Mouse (Mus musculus) neural tube, embryonic 11.5 days (tissue): ENCODE data around the gene Htr7. TPM values are rescaled to one million over a fixed set of nuclear protein-coding genes. Genes with fewer than 3 reads are reported as not detected.

Source experiments
- ATAC-seq: fragments of 200-750 bp; cut with Nextera tagmentation; 2 replicates; pipeline ENCODE4 v1.8.0; 2017; ENCODE audit warnings: moderate number of reproducible peaks, mild to moderate bottlenecking, moderate TSS enrichment, moderate library complexity; ENCODE audit not compliant: insufficient read depth, low FRiP score, low TSS enrichment
- DNase-seq: peaks from one replicate; pipeline ENCODE4 v3.0.0-alpha.2; 2015; ENCODE audit warnings: low spot score
- H3K27ac ChIP-seq: fragments of 300-500 bp; sonication (generic); 2 replicates; pipeline ENCODE4 v1.5.1; 2014; ENCODE audit warnings: low read depth, mild to moderate bottlenecking, low read length
- H3K27me3 ChIP-seq: fragments of 300-500 bp; sonication (generic); 2 replicates; pipeline ENCODE4 v1.6.1; 2014; ENCODE audit warnings: mild to moderate bottlenecking, low read length, mixed read lengths; ENCODE audit not compliant: control insufficient read depth, insufficient read depth
- H3K36me3 ChIP-seq: fragments of 300-500 bp; sonication (generic); 2 replicates; pipeline ENCODE4 v1.6.1; 2014; ENCODE audit warnings: mild to moderate bottlenecking, low read length, moderate library complexity, mixed read lengths; ENCODE audit not compliant: control insufficient read depth, insufficient read depth
- H3K4me1 ChIP-seq: fragments of 300-500 bp; sonication (generic); 2 replicates; pipeline ENCODE4 v1.6.1; 2014; ENCODE audit warnings: low read length, mixed read lengths; ENCODE audit not compliant: control insufficient read depth, insufficient read depth
- H3K4me2 ChIP-seq: fragments of 300-500 bp; sonication (generic); 2 replicates; pipeline ENCODE4 v1.6.1; 2014; ENCODE audit warnings: low read depth, mild to moderate bottlenecking, moderate library complexity
- H3K4me3 ChIP-seq: fragments of 300-500 bp; sonication (generic); 2 replicates; pipeline ENCODE4 v1.5.1; 2014; ENCODE audit warnings: low read depth, low read length
- H3K9ac ChIP-seq: fragments of 300-500 bp; sonication (generic); 2 replicates; pipeline ENCODE4 v1.6.1; 2014; ENCODE audit warnings: mild to moderate bottlenecking, low read length
- H3K9me3 ChIP-seq: fragments of 300-500 bp; sonication (generic); 2 replicates; pipeline ENCODE4 v1.6.1; 2016; ENCODE audit warnings: low read length; ENCODE audit not compliant: control insufficient read depth
- whole genome bisulfite sequencing: fragments of 180-500 bp; shearing (Covaris S2); extraction: QIAGEN DNeasy Blood & Tissue Kit; methylation state at CpG from one replicate; pipeline ENCODE4 v1.1.7; 2014; 5-methylcytosine and 5-hydroxymethylcytosine counted together
- polyA plus RNA-seq: library from polyadenylated mRNA; unstranded; fragments of >200 nt; fragmentation: Nextera tagmentation; extraction: Ambion mirVana; gene quantifications from 2 replicates; pipeline ENCODE4 v1.2.1, GENCODE M21; 2014

Htr7 gene
- polyA plus RNA-seq, 1 experiment from 2014 or later: 0.45 TPM

DNA sequence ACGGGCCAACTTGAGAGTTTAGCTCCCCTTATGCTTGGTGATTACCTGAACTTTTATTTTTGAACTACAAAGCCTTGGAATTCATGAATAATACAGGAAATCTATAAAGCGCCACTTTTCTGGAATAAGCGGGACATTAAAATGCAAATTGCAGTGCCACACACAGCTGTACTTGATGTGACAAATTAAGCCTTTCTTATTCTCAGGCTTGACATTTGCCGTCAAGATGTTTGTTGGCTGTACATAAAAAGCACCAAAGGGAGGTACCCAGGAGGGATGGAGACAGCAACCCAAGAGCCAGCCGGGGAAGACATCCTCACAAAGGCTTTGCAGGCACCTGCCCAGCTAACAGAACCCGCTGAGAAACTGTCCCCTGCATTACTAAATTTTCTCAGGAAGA is 56.4 kb downstream of the Htr7 start:
- Histone ChIP-seq H3K4me2 (no peak overlapping the region), H3K9me3 (no peaks in the 10 kb centered on the region), H3K4me3 (no peak overlapping the region), H3K9ac (no peak overlapping the region), H3K36me3 (no peaks in the 10 kb centered on the region), H3K27me3 (no peaks in the 10 kb centered on the region), H3K4me1 (no peaks in the 10 kb centered on the region), H3K27ac (no peak overlapping the region)
- 74% methylated on average over 6 of the region's 6 CpGs for WGBS
- DNase-seq: no peak
- ATAC-seq: no peak

DNA sequence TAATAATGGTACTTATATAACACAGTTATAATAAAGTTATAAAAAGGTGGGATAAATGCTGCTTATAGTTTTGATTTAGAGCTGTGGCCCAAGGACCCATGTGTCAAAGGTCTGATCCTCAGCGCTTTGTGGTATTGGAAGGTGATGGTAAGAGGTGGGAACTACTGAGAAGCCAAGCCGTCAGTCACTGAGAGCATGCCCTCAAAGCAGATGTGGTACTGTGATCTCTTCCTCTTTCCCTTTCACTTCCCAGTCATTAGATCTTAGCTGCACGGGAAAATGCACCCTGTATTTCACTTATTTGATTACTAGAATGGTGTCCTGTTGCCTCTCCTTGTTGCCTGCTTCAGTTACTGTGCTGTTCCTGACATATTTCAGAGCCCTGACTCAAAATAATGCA is 59.9 kb downstream of the Htr7 start:
- WGBS: 79% methylated on average over 3 of the region's 3 CpGs
- Histone ChIP-seq H3K9ac (no peak overlapping the region), H3K27ac (no peak overlapping the region), H3K27me3 (no peaks in the 10 kb centered on the region), H3K4me3 (no peak overlapping the region), H3K9me3 (no peaks in the 10 kb centered on the region), H3K4me1 (no peaks in the 10 kb centered on the region), H3K4me2 (no peak overlapping the region), H3K36me3 (no peaks in the 10 kb centered on the region)
- no peak for DNase-seq
- ATAC-seq: no peak

DNA sequence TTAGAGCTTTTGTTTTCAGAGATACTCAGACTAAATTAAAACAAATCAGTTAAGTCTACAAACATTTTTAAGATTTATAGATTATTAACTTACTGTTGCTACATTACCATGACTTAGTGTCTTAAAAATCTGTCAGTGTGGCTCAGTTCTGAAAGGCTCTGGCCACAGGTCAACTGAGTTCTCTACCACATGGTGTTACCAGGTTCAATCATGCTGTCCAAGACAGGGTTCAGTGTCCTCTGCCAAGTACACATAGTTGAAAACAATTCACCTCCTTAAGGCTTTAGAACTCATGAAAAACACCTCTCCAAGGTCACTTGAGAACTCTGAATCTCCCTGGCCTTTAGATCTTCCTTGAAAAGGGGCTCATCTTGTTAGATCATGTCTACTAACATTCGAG is 69.8 kb downstream of the Htr7 start:
- Histone ChIP-seq H3K9me3 (no peaks in the 10 kb centered on the region), H3K4me2 (no peak overlapping the region), H3K9ac (no peak overlapping the region), H3K4me3 (no peak overlapping the region), H3K36me3 (no peaks in the 10 kb centered on the region), H3K4me1 (no peaks in the 10 kb centered on the region), H3K27me3 (no peaks in the 10 kb centered on the region), H3K27ac (no peak overlapping the region)
- no peak for DNase-seq
- 75% methylated on average over 1 of the region's 1 CpGs for WGBS
- ATAC-seq: no peak

DNA sequence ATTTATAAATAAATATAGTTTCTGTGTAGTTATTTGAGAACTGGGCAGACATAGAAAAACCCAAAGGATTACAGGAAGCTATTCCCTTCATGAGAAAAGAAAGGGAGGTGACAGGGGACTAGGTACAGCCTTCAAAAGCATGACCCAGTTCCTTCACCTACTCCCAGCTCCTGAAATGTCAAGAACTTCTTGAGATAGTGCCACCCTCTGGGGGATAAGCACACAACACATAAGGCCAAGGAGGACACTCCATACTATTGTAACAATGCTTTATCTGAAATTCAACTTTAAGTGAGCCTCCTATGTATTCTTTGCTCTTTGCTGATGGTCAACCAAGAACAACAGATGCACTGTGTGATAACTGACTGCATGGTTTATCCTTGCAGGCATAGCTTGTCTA is 82.6 kb downstream of the Htr7 start:
- ATAC-seq: no peak
- H3K4me1 ChIP-seq: no peaks in the 10 kb centered on the region

DNA sequence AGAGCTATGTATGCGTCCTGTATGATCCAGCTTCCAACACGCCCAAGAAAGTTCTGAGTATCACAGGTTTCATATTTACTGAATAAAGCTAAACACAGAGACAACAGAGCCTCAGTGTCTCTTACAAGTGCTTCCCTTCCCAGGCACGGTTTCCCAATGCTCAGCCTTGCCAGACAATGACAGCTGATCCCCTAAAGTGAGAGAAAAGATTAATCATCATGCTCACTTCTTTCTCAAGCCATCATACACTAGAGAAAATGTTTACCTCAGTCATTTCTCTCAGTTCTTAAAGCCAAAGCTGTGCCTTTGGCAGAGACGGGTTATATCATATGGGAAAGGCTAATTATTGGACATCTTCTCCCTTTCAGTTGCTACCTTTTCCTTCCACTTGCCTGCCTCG is 99.7 kb downstream of the Htr7 start:
- ATAC-seq: no peak
- 82% methylated on average over 5 of the region's 5 CpGs for WGBS

More for the DNA sequence above, 82.6 kb downstream of the Htr7 start:
- Histone ChIP-seq H3K4me3 (no peak overlapping the region), H3K9me3 (no peaks in the 10 kb centered on the region), H3K4me2 (no peak overlapping the region), H3K36me3 (no peaks in the 10 kb centered on the region), H3K27me3 (no peaks in the 10 kb centered on the region), H3K27ac (no peak overlapping the region), H3K9ac (no peak overlapping the region)
- no peak for DNase-seq

DNA sequence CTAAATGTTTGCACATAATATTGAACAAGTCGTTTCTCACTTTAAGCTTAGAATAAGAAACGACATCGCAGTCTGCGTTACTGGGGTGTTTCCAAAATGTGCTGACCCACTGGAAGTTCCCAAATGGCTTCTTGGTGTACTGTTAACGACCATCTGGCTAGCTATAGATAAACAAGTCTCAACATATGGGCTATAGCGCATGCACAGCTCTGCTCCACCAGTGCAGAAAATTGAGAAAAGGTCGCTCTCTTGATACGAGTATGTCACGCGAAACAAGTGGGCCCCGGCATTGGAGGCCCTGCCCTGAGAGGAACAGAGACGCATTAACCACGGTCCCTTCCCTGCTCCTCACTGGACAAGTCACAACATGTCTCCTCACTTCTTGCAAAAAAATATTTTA is 101.6 kb downstream of the Htr7 start:
- ATAC-seq (no peak), DNase-seq (no peak)
- no peaks in the 10 kb centered on the region for H3K9me3 ChIP-seq
- WGBS: 87% methylated on average over 13 of the region's 13 CpGs
- no peak overlapping the region for H3K4me3 ChIP-seq
- no peaks in the 10 kb centered on the region for H3K27me3 ChIP-seq
- no peak overlapping the region for H3K4me2 ChIP-seq
- H3K36me3 ChIP-seq: no peaks in the 10 kb centered on the region
- H3K27ac ChIP-seq: no peak overlapping the region
- no peak overlapping the region for H3K9ac ChIP-seq
- no peaks in the 10 kb centered on the region for H3K4me1 ChIP-seq

More for the DNA sequence above, 99.7 kb downstream of the Htr7 start:
- Histone ChIP-seq H3K4me1 (no peaks in the 10 kb centered on the region), H3K4me2 (no peak overlapping the region), H3K9ac (no peak overlapping the region), H3K9me3 (no peaks in the 10 kb centered on the region), H3K27me3 (no peaks in the 10 kb centered on the region), H3K27ac (no peak overlapping the region), H3K4me3 (no peak overlapping the region), H3K36me3 (no peaks in the 10 kb centered on the region)
- no peak for DNase-seq

DNA sequence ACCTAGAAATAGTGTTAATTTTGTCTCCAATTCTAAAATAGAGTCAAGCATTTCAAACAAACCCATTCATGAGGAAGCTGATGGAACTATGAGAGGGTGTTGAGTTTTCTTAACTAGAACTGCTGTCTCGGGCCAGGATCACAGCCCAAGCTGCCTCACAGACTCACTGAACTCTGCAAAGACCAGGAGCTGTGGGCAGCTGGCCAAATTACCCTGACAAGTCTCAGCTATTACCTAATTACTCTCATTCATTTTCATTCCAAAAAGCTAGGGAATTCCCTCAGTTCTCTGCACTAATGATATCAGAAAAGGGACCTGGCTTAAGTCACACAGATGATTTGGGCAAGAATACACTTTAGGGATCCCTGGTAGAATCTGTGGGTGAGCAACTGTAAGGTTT is 107.4 kb downstream of the Htr7 start:
- Histone ChIP-seq H3K36me3 (no peaks in the 10 kb centered on the region), H3K4me3 (no peak overlapping the region), H3K4me1 (no peaks in the 10 kb centered on the region), H3K9ac (no peak overlapping the region), H3K9me3 (no peaks in the 10 kb centered on the region), H3K27me3 (no peaks in the 10 kb centered on the region), H3K27ac (no peak overlapping the region), H3K4me2 (no peak overlapping the region)
- WGBS: 60% methylated on average over 1 of the region's 1 CpGs
- no peak for ATAC-seq
- DNase-seq: no peak

DNA sequence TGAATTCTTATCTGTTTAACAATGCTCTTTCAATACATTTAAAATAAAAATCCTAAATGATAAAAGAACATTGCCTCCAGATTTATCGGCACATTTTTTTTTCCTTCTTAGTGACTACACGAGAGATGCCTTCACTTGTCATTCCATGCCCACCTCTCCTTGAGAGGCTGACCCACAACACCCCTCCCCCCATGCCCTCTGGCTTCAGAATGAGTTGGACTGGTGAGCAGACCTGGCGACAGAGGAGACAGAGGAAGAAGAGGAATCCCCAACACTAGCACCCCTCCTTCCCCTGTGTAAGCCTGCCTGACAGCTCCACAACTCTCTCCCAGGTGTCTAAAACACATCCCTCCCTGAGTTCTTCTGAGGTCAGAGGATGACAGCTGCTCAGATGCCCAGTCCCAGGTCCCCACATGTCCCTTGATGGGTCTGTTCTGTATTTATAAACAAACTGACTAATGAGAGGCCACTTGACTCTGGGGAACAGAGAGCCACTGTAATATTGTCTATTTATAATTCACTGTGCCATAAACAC is 132.3 kb downstream of the Htr7 start:
- no peaks in the 10 kb centered on the region for H3K36me3 ChIP-seq
- DNase-seq (no peak), ATAC-seq (no peak)
- H3K27ac ChIP-seq: no peak overlapping the region
- H3K9ac ChIP-seq: no peak overlapping the region
- H3K27me3 ChIP-seq: no peaks in the 10 kb centered on the region
- H3K9me3 ChIP-seq: no peaks in the 10 kb centered on the region
- WGBS: 68% methylated on average over 3 of the region's 3 CpGs
- no peaks in the 10 kb centered on the region for H3K4me1 ChIP-seq
- no peak overlapping the region for H3K4me2 ChIP-seq
- no peak overlapping the region for H3K4me3 ChIP-seq

DNA sequence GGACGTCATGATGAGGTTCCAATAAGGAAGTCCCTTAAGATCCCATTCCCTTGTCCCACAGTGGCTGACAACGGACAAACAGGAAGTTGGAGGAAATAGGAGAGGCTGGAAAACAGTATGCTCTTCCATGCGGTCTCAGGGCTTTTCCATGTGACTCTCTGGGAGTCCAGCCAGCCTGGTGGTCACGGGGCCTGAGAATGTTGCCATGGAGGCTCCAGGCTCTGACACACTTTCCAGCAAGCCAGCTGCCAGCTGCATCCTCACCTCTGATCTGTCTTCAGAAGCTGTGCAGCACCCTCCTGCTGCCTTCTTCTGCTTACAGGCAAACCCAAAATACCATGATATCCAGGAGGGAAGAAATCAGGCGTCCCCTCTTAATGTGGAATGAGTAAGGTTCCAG is 132.9 kb downstream of the Htr7 start:
- ATAC-seq (no peak), DNase-seq (peak; percentile 10)
- Histone ChIP-seq H3K4me2 (no peak overlapping the region), H3K36me3 (no peaks in the 10 kb centered on the region), H3K9ac (no peak overlapping the region), H3K27ac (no peak overlapping the region), H3K9me3 (no peaks in the 10 kb centered on the region), H3K4me1 (no peaks in the 10 kb centered on the region), H3K4me3 (no peak overlapping the region), H3K27me3 (no peaks in the 10 kb centered on the region)
- WGBS: 68% methylated on average over 5 of the region's 5 CpGs
